In genomic region chr12:83763311-83764043, GRCm38 (mm10) we compare ENCODE assay signal across 1 mouse cellular context.
TF ChIP-seq lines count a peak whose summit lies in the region.

Papln (plus strand) TSS chr12:83763634.

TF ChIP-seq in CH12.LX, 34 proteins besides CTCF, POLR2A, EP300 and RAD21 (continued from another document):
- no peak for TF ChIP-seq IRF4 (IDR thresholded peaks at IDR 0.05; ENCODE audit: low read depth, low read length)
- TF ChIP-seq ZNF384 (IDR thresholded peaks at IDR 0.05; ENCODE audit: low read depth, low read length): no peak
- TF ChIP-seq TBP (conservative IDR thresholded peaks at IDR 0.05; ENCODE audit: low read depth, low read length): no peak
- no peak for TF ChIP-seq E2F4 (IDR thresholded peaks at IDR 0.05; ENCODE audit: insufficient replicate concordance, low read depth, low read length)
- TF ChIP-seq ZKSCAN1 (IDR thresholded peaks at IDR 0.05; ENCODE audit: borderline replicate concordance, low read depth, low read length): no peak
